Mouse (Mus musculus) lung, adult 18-20 months (tissue): ENCODE measurements around the gene Ube2i.

Source experiments
- DNase-seq, 2 experiments: peaks; one replicate each; pipeline ENCODE4 v3.0.0; 2022; ENCODE audit warnings: mixed read lengths in 2 of 2

Gene Ube2i

GRCm38 (mm10) chr17:25274571-25275346 lies at the start of gene Ube2i:
TSS of gene Ube2i (minus strand) at chr17:25274622.
- DNase-seq: no peak

- DNase-seq: no peak
Observed at GRCm38 (mm10) chr17:25322930-25323329, 48.5 kb upstream of the Ube2i start.

GRCm38 (mm10) chr17:25320819-25321218 lies 46.4 kb upstream of the Ube2i start:
- DNase-seq: no peak

- DNase-seq: no peak
Observed at GRCm38 (mm10) chr17:25318354-25318753, 43.9 kb upstream of the Ube2i start, which contains the start of gene Prss29. TSS of gene Prss29 (plus strand) at chr17:25318654.

GRCm38 (mm10) chr17:25308346-25308745 lies 33.9 kb upstream of the Ube2i start, which contains the start of gene Prss28:
TSS of gene Prss28 (plus strand) at chr17:25308646.
- DNase-seq: no peak

GRCm38 (mm10) chr17:25298094-25298493 lies 23.7 kb upstream of the Ube2i start, which contains the start of gene Prss34:
TSS of gene Prss34 (plus strand) at chr17:25298394.
- DNase-seq: no peak

GRCm38 (mm10) chr17:25294111-25294510 lies 19.7 kb upstream of the Ube2i start:
- DNase-seq: no peak

GRCm38 (mm10) chr17:25293495-25293894 lies 19.1 kb upstream of the Ube2i start:
- no peak for DNase-seq

- no peak for DNase-seq
Observed at GRCm38 (mm10) chr17:25290411-25290810, 16.0 kb upstream of the Ube2i start.

GRCm38 (mm10) chr17:25288842-25289241 lies 14.4 kb upstream of the Ube2i start:
- DNase-seq: peak in 1 of 2 experiments; percentile 17

- DNase-seq: peak; percentile 66 to 76
Observed at GRCm38 (mm10) chr17:25285033-25285432, 10.6 kb upstream of the Ube2i start.

GRCm38 (mm10) chr17:25282133-25282532 lies 7.7 kb upstream of the Ube2i start:
- peak; percentile 78 to 83 for DNase-seq

GRCm38 (mm10) chr17:25275833-25276232 lies 1.4 kb upstream of the Ube2i start:
- DNase-seq: no peak

GRCm38 (mm10) chr17:25273706-25274501 lies 518 bp downstream of the Ube2i start:
- peak; percentile 94 to 96 for DNase-seq

GRCm38 (mm10) chr17:25272951-25273705 lies 1.3 kb downstream of the Ube2i start:
- DNase-seq: peak; percentile 89 to 91

- peak; percentile 52 to 62 for DNase-seq
Observed at GRCm38 (mm10) chr17:25272326-25272725, 2.1 kb downstream of the Ube2i start.

GRCm38 (mm10) chr17:25270795-25271335 lies 3.6 kb downstream of the Ube2i start:
- DNase-seq: peak; percentile 21 to 57

- DNase-seq: no peak
Observed at GRCm38 (mm10) chr17:25264453-25264852, 10.0 kb downstream of the Ube2i start.

- DNase-seq: no peak
Observed at GRCm38 (mm10) chr17:25257804-25258261, 16.6 kb downstream of the Ube2i start.

GRCm38 (mm10) chr17:25256140-25256754 lies 18.2 kb downstream of the Ube2i start, which contains the start of gene Baiap3:
TSS of gene Baiap3 (minus strand) at chr17:25256364.
- DNase-seq: no peak

GRCm38 (mm10) chr17:25255110-25255509 lies 19.3 kb downstream of the Ube2i start:
- DNase-seq: no peak

- DNase-seq: no peak
Observed at GRCm38 (mm10) chr17:25253760-25254159, 20.7 kb downstream of the Ube2i start.
